Mouse (Mus musculus): Measurements from ENCODE around the gene Ap1b1.

GRCm38 (mm10) chr11:5057856-5058641 lies 71.4 kb downstream of the Ap1b1 start, which contains the start of gene Rasl10a:
- no peak for TF ChIP-seq CTCF (conservative IDR thresholded peaks at IDR 0.05; ENCODE audit: low read length)
- no peak for TF ChIP-seq NANOG (IDR thresholded peaks at IDR 0.05; ENCODE audit: borderline replicate concordance, low read length)
- TF ChIP-seq POU5F1 (IDR thresholded peaks at IDR 0.05; ENCODE audit: borderline replicate concordance, low read length): no peak
